Mouse (Mus musculus) embryonic fibroblast, embryonic 13.5 days (primary cell): ENCODE measurements at regions not wholly inside any gene's neighbourhood (a gene's known extent, or its start where the extent isn't known, plus 50 kb on each side); places are given as distances from the start of the nearest gene placed in this dataset.
A peak's percentile ranks its signal among the peaks of the same experiment; 100 is the strongest.

Experiments
- H3K27ac ChIP-seq: 2 replicates; pipeline ENCODE4 v1.5.1; 2012; ENCODE audit warnings: low read length, control low read depth, inconsistent platforms; ENCODE audit not compliant: insufficient read depth
- H3K4me1 ChIP-seq: 2 replicates; pipeline ENCODE4 v1.6.1; 2011; ENCODE audit warnings: low read length; ENCODE audit not compliant: control insufficient read depth, insufficient read depth
- H3K4me3 ChIP-seq: 2 replicates; pipeline ENCODE4 v1.5.1; 2011; ENCODE audit warnings: mild to moderate bottlenecking, control low read depth, low read length; ENCODE audit not compliant: insufficient read depth
- CTCF ChIP-seq: IDR thresholded peaks from 2 replicates; pipeline ENCODE4 v1.5.1; 2011; ENCODE audit warnings: mild to moderate bottlenecking, control low read depth, low read length, moderate library complexity, borderline replicate concordance; ENCODE audit not compliant: insufficient read depth
- POLR2A ChIP-seq: IDR thresholded peaks from 2 replicates; pipeline ENCODE4 v1.6.1; 2011; ENCODE audit warnings: low read depth, mild to moderate bottlenecking, control low read depth, low read length, moderate library complexity

DNA sequence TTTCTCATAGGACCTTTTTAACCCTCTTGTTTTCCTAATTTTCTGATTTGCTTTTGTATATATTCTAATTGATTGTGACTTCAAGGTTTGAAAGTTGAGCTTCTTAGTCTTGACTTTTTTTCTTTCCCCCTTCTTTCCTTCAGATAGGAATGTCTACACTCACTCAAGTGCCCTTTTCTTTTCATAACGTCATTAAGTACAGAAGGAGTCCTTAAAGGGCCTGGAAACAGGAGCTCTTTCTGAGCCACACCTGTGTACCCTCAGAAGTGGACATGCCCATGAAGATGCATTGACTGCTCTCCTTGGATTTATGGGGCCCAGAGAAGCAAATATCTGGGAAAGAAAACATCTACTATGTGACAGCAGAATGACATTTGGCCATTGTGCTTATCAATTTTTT, 2141.0 kb downstream of the 9330182O14Rik start:
- H3K27ac ChIP-seq, result no peak overlapping the region
- no peaks in the 10 kb centered on the region for H3K4me1 ChIP-seq
- H3K4me3 ChIP-seq, result no peak overlapping the region
- no peak for TF ChIP-seq CTCF
- no peak for TF ChIP-seq POLR2A

DNA sequence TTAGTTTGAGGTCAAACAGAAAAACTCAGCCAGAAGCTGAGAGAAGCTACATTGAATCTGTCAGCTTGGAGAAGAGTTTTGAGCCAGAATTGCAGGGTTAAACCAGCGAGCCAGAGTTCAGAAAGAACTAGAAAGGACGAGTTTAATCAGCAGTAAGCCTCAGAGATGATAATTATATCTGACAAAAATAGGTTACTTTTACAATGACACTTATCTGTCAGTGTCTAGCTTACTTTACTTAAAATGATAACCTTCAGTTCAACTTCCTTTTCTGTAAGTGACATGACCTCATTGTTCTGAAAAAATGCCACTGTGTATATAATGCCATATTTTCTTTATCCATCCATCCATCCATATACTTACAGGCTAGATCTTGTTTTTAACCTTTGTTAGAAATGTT, 2143.1 kb downstream of the 9330182O14Rik start:
- TF ChIP-seq POLR2A, result no peak
- no peak for TF ChIP-seq CTCF
- Histone ChIP-seq H3K4me1 (no peaks in the 10 kb centered on the region), H3K4me3 (no peak overlapping the region), H3K27ac (no peak overlapping the region)

DNA sequence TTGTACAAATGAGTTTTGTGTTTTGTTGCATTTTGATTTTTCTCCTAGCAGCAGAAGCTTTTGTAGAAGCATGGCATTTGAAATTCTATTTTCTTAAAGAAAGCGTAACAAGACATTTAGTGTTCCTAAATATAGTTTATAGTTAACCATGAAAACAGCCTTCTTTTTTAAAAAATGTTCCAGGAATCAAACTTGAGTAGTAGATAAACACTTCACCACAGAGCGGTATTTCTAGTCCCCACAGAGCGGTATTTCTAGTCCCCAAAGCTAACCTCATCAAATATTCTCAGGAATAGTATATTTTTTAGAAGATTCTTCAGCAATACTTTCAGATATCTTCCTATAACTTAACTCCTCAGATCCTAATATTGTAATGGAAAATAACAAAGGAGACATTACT, 2146.6 kb downstream of the 9330182O14Rik start:
- Histone ChIP-seq H3K27ac (no peak overlapping the region), H3K4me3 (no peak overlapping the region), H3K4me1 (no peaks in the 10 kb centered on the region)
- TF ChIP-seq POLR2A, result no peak
- TF ChIP-seq CTCF, result no peak

DNA sequence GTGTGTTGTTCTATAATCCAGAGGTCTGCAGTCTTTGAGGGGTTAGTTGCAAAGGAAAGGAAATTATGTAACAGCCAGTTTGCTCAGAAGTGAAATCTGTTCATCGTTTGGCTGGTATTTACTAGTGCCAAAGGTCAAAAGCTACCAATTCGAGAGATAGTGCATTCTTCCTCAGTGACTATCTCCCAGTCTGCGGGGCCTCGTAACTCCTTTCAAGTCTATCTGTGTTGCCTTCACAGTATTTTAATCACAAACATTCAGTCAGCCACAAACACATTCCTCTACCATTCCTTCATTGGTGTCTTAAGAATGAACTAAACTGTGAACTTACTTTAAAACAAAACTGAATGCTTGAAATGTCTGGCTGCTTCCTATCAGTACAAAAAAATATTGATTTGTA, 2162.2 kb downstream of the 9330182O14Rik start:
- TF ChIP-seq CTCF, result no peak
- no peak overlapping the region for H3K4me3 ChIP-seq
- H3K4me1 ChIP-seq, result peaks cover 4% of the 10 kb centered on the region; the same call in 1 of the 2 replicates
- peak overlapping the region; percentile 26; the same call in 1 of the 2 replicates for H3K27ac ChIP-seq

DNA sequence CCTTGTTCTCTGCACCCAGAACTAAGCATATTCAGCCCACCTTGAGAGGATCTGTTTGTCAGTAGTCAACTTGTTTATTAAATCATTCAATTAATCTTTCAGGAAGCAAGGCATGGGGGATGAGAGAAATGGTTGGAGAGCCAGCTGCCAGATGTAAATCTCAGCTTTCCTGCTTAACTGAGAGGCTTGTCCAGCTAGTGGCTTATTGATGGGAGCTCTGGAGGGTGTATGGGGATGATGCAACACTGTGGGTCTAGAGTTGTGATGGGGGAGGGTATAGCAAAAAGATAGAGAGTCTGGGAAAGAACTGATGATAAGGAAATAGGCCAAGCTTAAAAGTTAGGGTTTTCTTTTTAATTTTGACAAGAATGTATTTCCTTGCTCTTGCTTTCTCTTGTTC, 2163.3 kb downstream of the 9330182O14Rik start:
- TF ChIP-seq CTCF, result no peak
- Histone ChIP-seq H3K4me3 (no peak overlapping the region), H3K4me1 (peaks cover 4% of the 10 kb centered on the region; the same call in 1 of the 2 replicates), H3K27ac (no peak overlapping the region)

DNA sequence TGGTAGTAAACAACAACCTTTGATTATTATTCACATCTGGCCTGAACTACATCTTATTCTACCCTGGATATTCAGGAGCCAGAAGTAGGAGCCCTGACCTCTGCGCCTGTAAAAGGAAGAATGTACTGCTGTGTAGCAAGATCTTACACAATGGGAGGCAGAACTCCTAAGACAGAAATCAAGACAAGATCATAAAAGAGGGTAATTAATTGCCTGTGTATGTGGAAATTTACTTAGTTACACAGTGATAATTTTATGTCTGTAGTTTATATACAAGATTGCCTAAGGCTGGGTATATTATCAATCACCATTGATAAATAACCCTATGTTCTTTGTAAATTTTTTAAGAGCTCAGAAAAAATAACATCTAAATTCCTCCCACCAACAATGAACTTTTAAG, 2167.8 kb downstream of the 9330182O14Rik start:
- Histone ChIP-seq H3K4me3 (no peak overlapping the region), H3K4me1 (peaks cover 2% of the 10 kb centered on the region; the same call in 1 of the 2 replicates), H3K27ac (no peak overlapping the region)
- TF ChIP-seq CTCF (no peak), POLR2A (no peak)

DNA sequence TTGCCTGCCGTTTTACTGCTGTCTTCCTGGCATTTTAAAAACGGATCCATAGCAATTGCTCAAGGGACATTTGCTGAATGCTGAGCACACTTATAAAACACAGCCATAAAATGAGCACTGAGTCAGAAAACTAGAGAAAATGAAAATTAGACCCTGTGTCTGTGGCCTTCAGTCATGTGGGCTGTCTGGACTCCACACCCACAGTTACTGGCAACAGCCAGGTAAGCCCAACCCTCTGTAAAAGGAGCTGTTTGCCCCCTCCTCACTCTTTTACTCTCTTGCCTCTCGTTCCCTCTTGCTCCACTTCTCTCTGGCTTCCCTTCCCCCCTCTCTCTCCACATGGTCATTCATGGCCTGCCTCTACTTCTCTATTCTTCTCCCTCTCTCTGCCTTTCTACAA, 2169.9 kb downstream of the 9330182O14Rik start:
- no peak for TF ChIP-seq CTCF
- no peak for TF ChIP-seq POLR2A
- no peak overlapping the region for H3K4me3 ChIP-seq
- no peak overlapping the region for H3K27ac ChIP-seq
- no peaks in the 10 kb centered on the region for H3K4me1 ChIP-seq

DNA sequence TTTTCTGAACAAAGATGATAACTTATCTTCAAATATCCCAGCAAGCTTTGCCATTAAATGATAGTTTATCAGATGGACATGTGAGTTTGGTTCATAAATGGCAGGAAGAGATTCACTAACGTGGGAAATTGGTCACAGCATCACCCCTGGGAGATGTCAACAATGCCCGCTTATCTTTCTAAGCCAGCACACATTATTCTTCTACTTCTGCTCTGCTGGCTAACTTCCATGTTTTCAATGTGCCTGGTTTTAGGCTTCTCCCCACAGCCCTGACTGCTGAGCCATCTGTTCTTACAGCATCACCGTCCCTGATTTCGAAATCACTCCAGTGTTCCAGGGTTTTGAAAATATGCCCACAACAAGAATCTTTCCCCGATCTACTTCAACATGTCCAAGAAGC, 2175.4 kb downstream of the 9330182O14Rik start:
- Histone ChIP-seq H3K4me1 (no peaks in the 10 kb centered on the region), H3K27ac (no peak overlapping the region), H3K4me3 (no peak overlapping the region)
- TF ChIP-seq POLR2A (no peak), CTCF (no peak)

DNA sequence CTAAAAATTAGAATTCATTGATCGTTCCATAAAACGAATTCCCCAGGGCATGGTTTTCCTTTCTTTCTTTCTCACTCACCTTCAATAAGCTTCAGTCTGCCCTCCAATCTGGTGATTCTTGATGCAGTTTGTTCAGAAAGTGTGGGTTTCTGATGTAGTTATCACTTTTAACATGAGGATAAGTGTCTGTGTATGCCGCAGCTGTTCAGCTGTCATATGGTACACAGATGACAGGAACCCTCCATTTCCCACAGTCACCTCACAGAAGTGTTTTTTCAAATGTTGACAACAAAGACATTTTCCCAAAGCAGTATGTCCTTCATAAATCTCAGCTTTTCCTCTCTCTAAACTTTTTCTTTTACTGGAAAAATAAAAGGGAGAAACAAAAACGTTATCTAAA, 2177.0 kb downstream of the 9330182O14Rik start:
- no peak overlapping the region for H3K4me3 ChIP-seq
- no peak overlapping the region for H3K27ac ChIP-seq
- no peaks in the 10 kb centered on the region for H3K4me1 ChIP-seq
- TF ChIP-seq POLR2A, result no peak
- no peak for TF ChIP-seq CTCF

DNA sequence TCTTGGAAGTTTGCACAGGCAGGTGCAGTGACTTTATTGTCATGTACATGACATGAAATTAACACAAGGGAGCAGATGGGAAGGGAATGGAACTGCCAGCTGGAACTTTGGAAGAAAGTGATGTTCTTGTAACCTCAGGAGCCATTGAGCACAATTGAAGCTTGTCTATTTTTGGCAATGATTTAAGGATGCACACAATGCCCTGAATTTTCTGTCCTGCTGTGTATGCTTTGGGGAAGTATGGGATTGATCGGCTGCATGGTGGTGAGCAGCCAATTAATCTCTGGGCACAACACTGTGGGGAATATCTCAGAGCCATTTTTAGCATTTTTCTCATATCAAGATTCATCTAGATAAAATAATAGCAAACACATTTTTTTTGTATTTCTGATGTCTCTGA, 2186.2 kb downstream of the 9330182O14Rik start:
- H3K4me1 ChIP-seq, result no peaks in the 10 kb centered on the region
- TF ChIP-seq POLR2A (no peak), CTCF (no peak)
- no peak overlapping the region for H3K27ac ChIP-seq
- H3K4me3 ChIP-seq, result no peak overlapping the region

DNA sequence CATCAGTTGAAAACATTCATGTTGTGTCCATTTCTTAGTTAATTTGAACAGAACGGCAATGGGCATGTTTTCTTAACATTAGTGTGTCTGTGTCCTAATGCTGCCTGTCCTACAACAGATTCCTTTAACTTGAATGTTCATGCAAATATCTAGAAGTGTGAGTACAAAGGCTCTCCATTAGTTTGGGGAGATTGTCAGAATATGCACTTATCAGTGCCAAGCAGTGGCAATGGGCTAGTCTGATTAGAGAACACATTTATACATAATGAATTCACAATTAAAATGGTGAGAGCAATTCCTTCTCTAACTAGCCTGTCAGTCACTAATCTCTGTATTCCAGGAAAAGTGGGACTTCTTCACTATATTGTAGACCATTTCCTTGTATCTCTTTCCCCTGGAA, 2188.8 kb downstream of the 9330182O14Rik start:
- no peak overlapping the region for H3K4me3 ChIP-seq
- H3K27ac ChIP-seq, result no peak overlapping the region
- TF ChIP-seq POLR2A (no peak), CTCF (no peak)
- H3K4me1 ChIP-seq, result no peaks in the 10 kb centered on the region
